Mouse (Mus musculus): ENCODE results near the gene Atp2b2.

- TF ChIP-seq CTCF (IDR thresholded peaks at IDR 0.05; ENCODE audit: low read depth, low read length), result no peak
- TF ChIP-seq POLR2A (IDR thresholded peaks at IDR 0.05; ENCODE audit: borderline replicate concordance, low read depth, low read length), result no peak
Observed at GRCm38 (mm10) chr6:113860735-113861374, 181.6 kb downstream of the Atp2b2 start.

All from bone marrow macrophage, adult 2 months (primary cell).